Mouse (Mus musculus) kidney, postnatal 14 days (tissue): ENCODE data around the gene Clec9a.

ENCODE experiments used
- DNase-seq: peaks from one replicate; pipeline ENCODE4 v3.0.0; 2022; ENCODE audit warnings: mixed read lengths

The Clec9a gene

DNA sequence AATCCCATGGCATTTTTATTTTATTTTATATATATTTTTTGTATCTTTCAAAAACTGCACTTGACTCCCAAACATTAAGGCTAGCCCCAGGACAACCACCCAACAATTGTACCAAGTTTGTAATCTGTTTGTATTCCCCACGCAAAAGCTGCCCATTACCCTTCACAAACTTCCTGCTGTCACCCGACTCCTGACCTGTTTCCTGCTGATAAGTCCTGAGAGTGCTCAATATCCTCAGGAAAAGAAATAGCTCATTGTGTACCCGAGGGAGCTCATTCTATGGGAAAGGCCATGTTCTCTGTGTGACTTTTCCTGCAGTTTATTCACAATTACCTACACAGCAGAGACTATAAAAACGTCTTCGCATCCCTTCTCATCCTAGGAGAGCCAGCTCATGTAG is 17.1 kb downstream of the Clec9a start:
- peak; percentile 60 for DNase-seq

DNA sequence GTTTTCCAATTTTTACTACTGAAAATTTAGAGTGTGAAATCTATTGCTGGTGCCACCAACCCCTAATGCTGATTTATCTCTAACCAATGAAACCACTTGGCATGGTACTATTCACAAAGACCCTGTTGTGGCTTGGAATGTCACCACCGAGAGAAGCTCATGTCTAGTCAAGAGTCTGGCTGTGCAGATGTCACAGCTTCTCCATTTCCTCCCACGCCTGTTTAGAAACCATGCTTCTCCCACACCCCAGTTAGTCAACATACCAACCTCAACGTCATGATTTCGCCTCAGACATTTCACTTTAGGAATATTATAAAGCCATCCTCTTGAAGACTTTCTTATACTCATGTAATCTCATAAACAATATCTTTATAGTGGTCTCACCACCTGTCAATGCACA is 18.6 kb downstream of the Clec9a start:
- no peak for DNase-seq

- DNase-seq = no peak
These were observed 25.6 kb downstream of the Clec9a start for GRCm38 (mm10) chr6:129434239-129434638.

DNA sequence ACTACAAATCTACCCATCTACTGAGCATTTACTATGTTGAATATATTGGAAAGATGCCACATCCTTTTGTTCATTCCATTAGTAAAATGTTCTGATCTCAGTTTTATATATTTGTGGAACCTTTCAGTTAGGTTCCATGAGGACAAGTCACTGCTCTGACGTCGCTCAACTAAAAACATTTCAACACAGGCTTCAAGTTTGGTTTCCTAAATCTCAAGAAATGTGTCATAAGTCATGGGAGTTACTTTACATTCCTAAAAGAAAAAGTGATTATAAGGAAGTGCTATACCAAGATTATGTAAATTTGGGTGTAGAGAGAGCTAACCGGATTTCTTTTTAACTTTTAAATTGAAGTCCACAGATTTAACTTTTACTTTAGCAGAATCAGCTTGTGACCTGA is 27.4 kb downstream of the Clec9a start:
- no peak for DNase-seq

DNA sequence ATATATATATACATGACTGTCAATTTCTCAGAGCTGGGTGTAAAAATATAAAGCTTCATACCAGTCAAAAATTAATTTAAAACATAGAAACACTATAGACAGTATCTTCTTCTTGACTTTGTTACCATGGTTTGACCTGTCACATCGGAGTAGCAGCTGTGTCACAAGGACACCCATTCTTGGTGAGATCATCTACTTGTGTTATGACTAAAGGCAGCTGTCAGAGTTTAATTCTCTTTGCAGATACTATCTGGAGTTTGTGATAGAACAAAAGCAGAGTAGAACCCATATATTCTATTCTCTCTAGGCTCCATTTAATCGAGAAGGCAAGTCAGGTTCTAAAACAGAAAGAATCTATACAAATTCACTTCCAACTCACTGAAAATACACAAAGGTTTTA is 29.4 kb downstream of the Clec9a start:
- no peak for DNase-seq

DNA sequence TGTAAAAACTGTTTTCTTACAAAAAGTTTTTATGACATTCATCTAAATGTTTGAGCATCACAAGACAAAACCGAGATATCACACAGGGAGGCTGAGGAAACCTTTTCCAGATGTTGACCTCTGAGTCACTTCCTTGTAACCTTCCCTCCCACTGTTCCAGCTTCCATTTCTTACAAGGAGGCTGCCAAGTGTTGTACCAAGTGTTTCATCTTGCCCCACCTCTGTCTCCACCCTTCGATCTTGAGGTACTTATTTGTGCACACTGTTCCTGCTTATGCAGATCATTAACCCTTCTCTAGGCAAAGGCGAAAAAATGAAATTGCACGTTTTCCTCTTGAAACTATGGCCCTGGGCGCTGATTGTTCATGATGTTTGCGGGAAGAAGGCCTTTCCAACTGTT is 41.1 kb downstream of the Clec9a start:
- peak; percentile 11 for DNase-seq

DNA sequence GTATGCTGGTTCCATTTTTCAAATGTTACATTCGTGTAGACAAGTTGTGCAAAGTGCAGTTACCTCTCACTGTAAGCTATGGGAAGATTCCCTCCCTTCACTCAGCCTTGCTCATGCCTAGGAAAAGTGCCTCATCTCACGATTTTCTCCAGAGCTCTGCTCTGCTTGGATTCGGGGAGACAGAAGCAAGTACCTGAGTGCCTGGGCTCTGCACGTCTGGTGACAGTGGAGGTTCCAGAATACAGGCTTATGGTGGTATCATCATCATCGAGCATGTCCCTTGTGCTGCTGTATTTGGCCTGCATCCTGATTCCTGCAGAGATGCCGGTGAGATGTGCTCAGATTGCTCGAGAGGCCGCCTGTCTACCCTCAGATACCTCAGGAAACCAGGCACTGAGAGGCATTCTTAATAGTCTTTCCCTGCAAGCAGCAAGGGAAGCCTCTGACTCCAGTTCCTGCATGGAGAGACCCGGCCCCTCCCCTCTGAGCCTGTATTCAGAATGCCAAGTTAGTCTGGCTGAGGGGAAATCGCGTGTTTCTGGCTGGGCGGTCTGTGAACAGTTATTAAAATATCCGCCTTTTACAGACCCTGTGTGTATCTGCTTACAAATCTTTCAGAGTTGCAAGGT is 42.9 kb downstream of the Clec9a start, which contains the start of gene Clec1a:
Gene Clec1a (minus strand): TSS at position 590 of the 629 bp plus-strand sequence.
- DNase-seq = peak; percentile 74

- DNase-seq = no peak
These were observed 62.7 kb downstream of the Clec9a start for GRCm38 (mm10) chr6:129471386-129471785.

- no peak for DNase-seq
These were observed 64.0 kb downstream of the Clec9a start for GRCm38 (mm10) chr6:129472627-129473026.
